Mouse (Mus musculus) midbrain, embryonic 16.5 days (tissue): ENCODE results near the gene Wfs1. TPM values are rescaled to one million over a fixed set of nuclear protein-coding genes. Genes with fewer than 3 reads are reported as not detected.

Experiments
- polyA plus RNA-seq: library from polyadenylated mRNA; unstranded; fragments of >200 nt; fragmentation: Nextera tagmentation; extraction: Ambion mirVana; gene quantifications from 2 replicates; pipeline ENCODE4 v1.2.1, GENCODE M21; 2015

Gene Wfs1
- polyA plus RNA-seq, 1 experiment from 2014 or later, result 11.1 TPM

Other genes starting within 250 kb of the Wfs1 start
- 29.0 and 29.3 TPM in 2 replicates for gene Bloc1s4, start 240.6 kb downstream of the Wfs1 start, polyA plus RNA-seq
- gene Mrfap1, start 192.4 kb downstream of the Wfs1 start, polyA plus RNA-seq, result 278 and 289 TPM in 2 replicates
- gene Man2b2, start 158.6 kb downstream of the Wfs1 start, polyA plus RNA-seq, result 11.5 and 11.6 TPM in 2 replicates
- 56.8 and 61.1 TPM in 2 replicates for gene Ppp2r2c, start 120.7 kb downstream of the Wfs1 start, polyA plus RNA-seq
- 2.3 and 3.0 TPM in 2 replicates for gene Gm1043, start 96.2 kb upstream of the Wfs1 start, polyA plus RNA-seq